Mouse (Mus musculus) CH12.LX (cell line): ENCODE measurements around the gene Keap1. TPM values are rescaled to one million over a fixed set of nuclear protein-coding genes. Genes with fewer than 3 reads are reported as not detected.

Source experiments
- DNase-seq: peaks from one replicate; pipeline ENCODE4 v3.0.0-alpha.2; 2013; ENCODE audit errors: extremely low read depth
- H3K27ac ChIP-seq: 2 replicates; pipeline ENCODE4 v1.5.1; 2012; ENCODE audit warnings: low read depth, mild to moderate bottlenecking, control low read depth, moderate library complexity; ENCODE audit not compliant: insufficient read depth
- H3K27me3 ChIP-seq: replicated peaks from 2 replicates; pipeline ENCODE3; 2012; ENCODE audit warnings: inconsistent platforms
- H3K36me3 ChIP-seq, 2 experiments: replicated peaks in 1 of 2; 2 replicates each; pipeline versions ENCODE3 to v1.6.1; 2012; ENCODE audit warnings: inconsistent platforms in 1 of 2, low read length in 1 of 2, mild to moderate bottlenecking in 1 of 2, mixed read lengths in 1 of 2, moderate library complexity in 1 of 2; ENCODE audit not compliant: control insufficient read depth in 1 of 2, insufficient read depth in 1 of 2
- H3K4me1 ChIP-seq, 2 experiments: 2 replicates each; pipeline ENCODE4 v1.6.1; 2012; ENCODE audit warnings: inconsistent platforms in 1 of 2, moderate library complexity in 1 of 2; ENCODE audit not compliant: insufficient read depth in 2 of 2, control insufficient read depth in 1 of 2
- H3K4me2 ChIP-seq: 2 replicates; pipeline ENCODE4 v1.6.1; 2012; ENCODE audit warnings: low read depth, mild to moderate bottlenecking, control low read depth; ENCODE audit not compliant: poor library complexity, insufficient read depth, severe bottlenecking
- H3K4me3 ChIP-seq, 3 experiments: fragments of 150-350 bp in 1 of 3; sonication (generic) in 1 of 3; replicated peaks in 1 of 3; 2 replicates each; pipeline versions ENCODE3 to v1.5.1; 2011 to 2012; ENCODE audit warnings: low read depth in 2 of 3, low read length in 2 of 3, mild to moderate bottlenecking in 2 of 3, moderate library complexity in 2 of 3, control low read depth in 1 of 3, improper control_type of control experiment in 1 of 3, inconsistent platforms in 1 of 3, mixed read lengths in 1 of 3; ENCODE audit not compliant: poor library complexity in 1 of 3
- H3K79me2 ChIP-seq: replicated peaks from 2 replicates; pipeline ENCODE4 v1.6.1; 2012; ENCODE audit warnings: mild to moderate bottlenecking, moderate library complexity; ENCODE audit not compliant: control insufficient read depth, poor library complexity, insufficient read depth, severe bottlenecking; ENCODE audit errors: extremely low read depth
- H3K9ac ChIP-seq: 2 replicates; pipeline ENCODE4 v1.6.1; 2012; ENCODE audit warnings: low read depth, mild to moderate bottlenecking, control low read depth, moderate library complexity; ENCODE audit not compliant: insufficient read depth
- H3K9me3 ChIP-seq: replicated peaks from 2 replicates; pipeline ENCODE3; 2012; ENCODE audit warnings: low read length, inconsistent platforms, mixed read lengths
- BHLHE40 ChIP-seq: IDR thresholded peaks from 2 replicates; pipeline ENCODE4 v1.6.1; 2011; ENCODE audit warnings: mild to moderate bottlenecking, low read depth, low read length, improper control_type of control experiment
- CHD2 ChIP-seq: IDR thresholded peaks from 2 replicates; pipeline ENCODE4 v1.6.1; 2011; ENCODE audit warnings: low read length, improper control_type of control experiment
- CTCF ChIP-seq, 2 experiments: IDR thresholded peaks in 1 of 2; conservative IDR thresholded peaks in 1 of 2; 2 replicates each; pipeline ENCODE4 v1.5.1; 2011 to 2012; ENCODE audit warnings: low read depth in 2 of 2, low read length in 2 of 2, improper control_type of control experiment in 1 of 2, inconsistent platforms in 1 of 2, mild to moderate bottlenecking in 1 of 2, moderate library complexity in 1 of 2
- E2F4 ChIP-seq: IDR thresholded peaks from 2 replicates; pipeline ENCODE4 v1.6.1; 2011; ENCODE audit warnings: low read depth, low read length, improper control_type of control experiment; ENCODE audit not compliant: insufficient replicate concordance
- IRF4 ChIP-seq: IDR thresholded peaks from 2 replicates; pipeline ENCODE4 v1.6.1; 2014; ENCODE audit warnings: low read depth, mild to moderate bottlenecking, inconsistent platforms, low read length, improper control_type of control experiment
- MAX ChIP-seq: IDR thresholded peaks from 2 replicates; pipeline ENCODE4 v1.6.1; 2011; ENCODE audit warnings: low read length, improper control_type of control experiment
- MAZ ChIP-seq: IDR thresholded peaks from 2 replicates; pipeline ENCODE4 v1.6.1; 2012; ENCODE audit warnings: low read depth, mild to moderate bottlenecking, inconsistent platforms, low read length, improper control_type of control experiment, moderate library complexity
- MXI1 ChIP-seq: IDR thresholded peaks from 2 replicates; pipeline ENCODE4 v1.6.1; 2011; ENCODE audit warnings: mild to moderate bottlenecking, low read depth, low read length, improper control_type of control experiment
- NELFE ChIP-seq: IDR thresholded peaks from 2 replicates; pipeline ENCODE4 v1.6.1; 2011; ENCODE audit warnings: low read depth, low read length, improper control_type of control experiment
- PAX5 ChIP-seq: IDR thresholded peaks from 2 replicates; pipeline ENCODE4 v1.6.1; 2012; ENCODE audit warnings: low read length, inconsistent platforms, mixed read lengths
- POLR2A ChIP-seq: IDR thresholded peaks from 2 replicates; pipeline ENCODE4 v1.6.1; 2011; ENCODE audit warnings: low read depth, mild to moderate bottlenecking, improper control_type of control experiment, low read length
- SIN3A ChIP-seq: IDR thresholded peaks from 2 replicates; pipeline ENCODE4 v1.6.1; 2012; ENCODE audit warnings: low read length, improper control_type of control experiment, inconsistent platforms
- TBP ChIP-seq: conservative IDR thresholded peaks from 2 replicates; pipeline ENCODE4 v1.6.1; 2011; ENCODE audit warnings: low read depth, low read length, improper control_type of control experiment
- USF1 ChIP-seq: IDR thresholded peaks from 2 replicates; pipeline ENCODE4 v1.6.1; 2014; ENCODE audit warnings: low read depth, mild to moderate bottlenecking, inconsistent platforms, low read length, improper control_type of control experiment
- dilution Hi-C: fragments of 300-500 bp; cut with MboI; formaldehyde crosslinking; loops from 2 replicates; pipeline ENCODE4 v1.14.3; 2020; ENCODE audit warnings: low sequenced_read_pairs; ENCODE audit not compliant: extremely low pct_unique_long_range_greater_than_20kb, extremely low pct_ligation_motif_present
- in situ Hi-C: fragments of 300-500 bp; cut with MboI; formaldehyde crosslinking; loops from 3 replicates; pipeline ENCODE4 v1.14.3; 2019; ENCODE audit warnings: low sequenced_read_pairs, low pct_ligation_motif_present, low pct_unique_long_range_greater_than_20kb, mixed read lengths
- polyA plus RNA-seq: library from polyadenylated mRNA; unstranded; fragments of >175 nt; gene quantifications from 2 replicates; pipeline ENCODE4 v1.2.1, GENCODE M21; 2012; ENCODE audit warnings: low read depth; ENCODE audit not compliant: insufficient read length
- total RNA-seq, 2 experiments: library from RNA; depleted of rRNA; stranded (reverse); fragments of 300-350 nt in 1 of 2; fragments of >200 nt in 1 of 2; gene quantifications; 2 replicates each; pipeline ENCODE4 v1.2.3; 2012 to 2014

The Keap1 gene
- total and polyA plus RNA-seq, 3 experiments = 18.4 to 41.7 (median 31.2) TPM

- no peak overlapping the region for H3K27ac ChIP-seq
- H3K9me3 ChIP-seq = peaks cover 6% of the 10 kb centered on the region
- H3K79me2 ChIP-seq = peaks cover 18% of the 10 kb centered on the region
- H3K4me3 ChIP-seq = peak overlapping the region; percentile 77 to 98 (median 88)
- DNase-seq = peak; percentile 24
- dilution Hi-C loops (no loop called here), in situ Hi-C loops (no loop called here)
- TF ChIP-seq CHD2 = no peak
- no peak for TF ChIP-seq TBP
- no peak for TF ChIP-seq E2F4
- TF ChIP-seq POLR2A = no peak
- no peak for TF ChIP-seq IRF4
- no peak for TF ChIP-seq USF1
- TF ChIP-seq MAX = no peak
- no peak for TF ChIP-seq MAZ
- TF ChIP-seq PAX5 = no peak
- H3K36me3 ChIP-seq = peaks cover 4 to 23% of the 10 kb centered on the region in 2 experiments
- peak overlapping the region; percentile 99; the same call in 1 of the 2 replicates for H3K9ac ChIP-seq
- peaks cover 4% of the 10 kb centered on the region for H3K27me3 ChIP-seq
- peak overlapping the region; percentile 46 for H3K4me2 ChIP-seq
- peaks cover 17 to 35% of the 10 kb centered on the region in 2 experiments for H3K4me1 ChIP-seq
These were observed 296 bp upstream of the Keap1 start for GRCm38 (mm10) chr9:21239465-21239848.

- peaks cover 12 to 36% of the 10 kb centered on the region in 2 experiments for H3K36me3 ChIP-seq
These were observed 993 bp downstream of the Keap1 start for GRCm38 (mm10) chr9:21238004-21238732.

GRCm38 (mm10) chr9:21237368-21238003, 1.7 kb downstream of the Keap1 start:
- peaks cover 17 to 35% of the 10 kb centered on the region in 2 experiments for H3K4me1 ChIP-seq
- peak overlapping the region; percentile 77 to 98 (median 88) for H3K4me3 ChIP-seq
- TF ChIP-seq SIN3A = peak; percentile 78
- no peak for TF ChIP-seq NELFE
- TF ChIP-seq CTCF (conservative IDR thresholded peaks at IDR 0.05 in 1 of 2, IDR thresholded peaks at IDR 0.05 in 1 of 2; ENCODE audit: low read depth in 2 of 2, low read length in 2 of 2) = peak in 1 of 2 experiments; percentile 51; a peak in 2 of 4 replicates
- in situ Hi-C loops = no loop called here
- H3K9me3 ChIP-seq = no peaks in the 10 kb centered on the region
- H3K27ac ChIP-seq = peak overlapping the region; percentile 34; the same call in 1 of the 2 replicates
- H3K9ac ChIP-seq = peak overlapping the region; percentile 99
- peaks cover 14 to 41% of the 10 kb centered on the region in 2 experiments for H3K36me3 ChIP-seq
- H3K4me2 ChIP-seq = peak overlapping the region; percentile 89
- peaks cover 4% of the 10 kb centered on the region for H3K27me3 ChIP-seq
- peak; percentile 53 for DNase-seq
- dilution Hi-C loops = no loop called here
- H3K79me2 ChIP-seq = peaks cover 18% of the 10 kb centered on the region

More at GRCm38 (mm10) chr9:21238004-21238732, 993 bp downstream of the Keap1 start:
- H3K79me2 ChIP-seq = peaks cover 18% of the 10 kb centered on the region
- H3K27me3 ChIP-seq = peaks cover 4% of the 10 kb centered on the region
- DNase-seq = peak; percentile 18
- H3K27ac ChIP-seq = peak overlapping the region; percentile 34; the same call in 1 of the 2 replicates
- TF ChIP-seq MXI1 (no peak; the same call in 1 of the 2 replicates), BHLHE40 (peak; percentile 66), MAZ (0 out of 2 replicates have a peak, but pooled peaks have one; percentile 28)
- peak overlapping the region; percentile 99 for H3K9ac ChIP-seq
- no peaks in the 10 kb centered on the region for H3K9me3 ChIP-seq
- peaks cover 17 to 35% of the 10 kb centered on the region in 2 experiments for H3K4me1 ChIP-seq
- peak overlapping the region; percentile 77 to 98 (median 88) for H3K4me3 ChIP-seq
- in situ Hi-C loops (no loop called here), dilution Hi-C loops (no loop called here)
- H3K4me2 ChIP-seq = peak overlapping the region; percentile 89
